Mouse (Mus musculus) embryonic facial prominence, embryonic 11.5 days (tissue): ENCODE measurements at regions not wholly inside any gene's neighbourhood (a gene's known extent, or its start where the extent isn't known, plus 50 kb on each side); places are given as distances from the start of the nearest gene placed in this dataset.

Experiments
- ATAC-seq: fragments of 200-750 bp; cut with Nextera tagmentation; replicated peaks from 2 replicates; pipeline ENCODE4 v1.8.0; 2017; ENCODE audit warnings: low read depth; ENCODE audit not compliant: insufficient number of reproducible peaks, low FRiP score, low TSS enrichment
- DNase-seq: peaks from one replicate; pipeline ENCODE4 v3.0.0-alpha.2; 2015; ENCODE audit warnings: low spot score
- H3K27ac ChIP-seq: fragments of 300-500 bp; sonication (generic); replicated peaks from 2 replicates; pipeline ENCODE4 v1.5.1; 2014; ENCODE audit warnings: mild to moderate bottlenecking, low read depth, low read length, control low read depth
- H3K27me3 ChIP-seq: fragments of 300-500 bp; sonication (generic); 2 replicates; pipeline ENCODE4 v1.6.1; 2014; ENCODE audit warnings: mild to moderate bottlenecking, low read length, moderate library complexity, mixed read lengths; ENCODE audit not compliant: control insufficient read depth, insufficient read depth
- H3K36me3 ChIP-seq: fragments of 300-500 bp; sonication (generic); replicated peaks from 2 replicates; pipeline ENCODE4 v1.6.1; 2014; ENCODE audit warnings: low read depth, mild to moderate bottlenecking, low read length, moderate library complexity, mixed read lengths; ENCODE audit not compliant: control insufficient read depth, insufficient read depth
- H3K4me1 ChIP-seq: fragments of 300-500 bp; sonication (generic); 2 replicates; pipeline ENCODE4 v1.6.1; 2014; ENCODE audit warnings: low read length, mixed read lengths; ENCODE audit not compliant: control insufficient read depth, insufficient read depth
- H3K4me2 ChIP-seq: fragments of 300-500 bp; sonication (generic); 2 replicates; pipeline ENCODE4 v1.6.1; 2014; ENCODE audit warnings: low read depth, mild to moderate bottlenecking, control low read depth, low read length, moderate library complexity
- H3K4me3 ChIP-seq: fragments of 300-500 bp; sonication (generic); 2 replicates; pipeline ENCODE4 v1.5.1; 2014; ENCODE audit warnings: low read depth, low read length, control low read depth
- H3K9ac ChIP-seq: fragments of 300-500 bp; sonication (generic); replicated peaks from 2 replicates; pipeline ENCODE4 v1.6.1; 2014; ENCODE audit warnings: mild to moderate bottlenecking, control low read depth, low read length
- H3K9me3 ChIP-seq: fragments of 300-500 bp; sonication (generic); replicated peaks from 2 replicates; pipeline ENCODE4 v1.6.1; 2016; ENCODE audit warnings: mild to moderate bottlenecking, low read length, inconsistent platforms, mixed read lengths; ENCODE audit not compliant: control insufficient read depth
- WGBS: fragments of 180-500 bp; shearing (Covaris S2); extraction: QIAGEN DNeasy Blood & Tissue Kit; methylation state at CpG from one replicate; pipeline ENCODE4 v1.1.7; 2014; 5-methylcytosine and 5-hydroxymethylcytosine counted together

- Histone ChIP-seq H3K4me1 (no peaks in the 10 kb centered on the region), H3K9me3 (no peaks in the 10 kb centered on the region), H3K4me2 (no peak overlapping the region), H3K27ac (no peak overlapping the region), H3K27me3 (no peaks in the 10 kb centered on the region), H3K9ac (no peak overlapping the region), H3K4me3 (no peak overlapping the region), H3K36me3 (no peaks in the 10 kb centered on the region)
- no peak for ATAC-seq
- no peak for DNase-seq
Measured at GRCm38 (mm10) chr10:38419771-38420170, 401.8 kb downstream of the Rfpl4b start.

- Histone ChIP-seq H3K36me3 (no peaks in the 10 kb centered on the region), H3K4me2 (no peak overlapping the region), H3K27ac (no peak overlapping the region), H3K9ac (no peak overlapping the region), H3K9me3 (no peaks in the 10 kb centered on the region), H3K27me3 (no peaks in the 10 kb centered on the region), H3K4me3 (no peak overlapping the region), H3K4me1 (no peaks in the 10 kb centered on the region)
- DNase-seq (no peak), ATAC-seq (no peak)
- 51% methylated on average over 2 of the region's 2 CpGs for WGBS
Measured at GRCm38 (mm10) chr10:38383161-38383560, 438.4 kb downstream of the Rfpl4b start.

- no peaks in the 10 kb centered on the region for H3K4me1 ChIP-seq
- no peak overlapping the region for H3K4me3 ChIP-seq
- no peak overlapping the region for H3K9ac ChIP-seq
- no peaks in the 10 kb centered on the region for H3K27me3 ChIP-seq
- no peaks in the 10 kb centered on the region for H3K36me3 ChIP-seq
- no peak for DNase-seq
- H3K9me3 ChIP-seq = no peaks in the 10 kb centered on the region
- 94% methylated on average over 7 of the region's 7 CpGs for WGBS
- H3K4me2 ChIP-seq = no peak overlapping the region
- no peak overlapping the region for H3K27ac ChIP-seq
- no peak for ATAC-seq
Measured at GRCm38 (mm10) chr10:38381873-38382296, 439.7 kb downstream of the Rfpl4b start.

- 87% methylated on average over 2 of the region's 2 CpGs for WGBS
- Histone ChIP-seq H3K4me2 (no peak overlapping the region), H3K4me1 (no peaks in the 10 kb centered on the region), H3K9ac (no peak overlapping the region), H3K4me3 (no peak overlapping the region), H3K27me3 (no peaks in the 10 kb centered on the region), H3K27ac (no peak overlapping the region), H3K36me3 (no peaks in the 10 kb centered on the region), H3K9me3 (no peaks in the 10 kb centered on the region)
- DNase-seq = no peak
- no peak for ATAC-seq
Measured at GRCm38 (mm10) chr10:38380388-38380787, 441.2 kb downstream of the Rfpl4b start.

- no peaks in the 10 kb centered on the region for H3K27me3 ChIP-seq
- no peak for DNase-seq
- no peak for ATAC-seq
- H3K4me2 ChIP-seq = no peak overlapping the region
- H3K4me1 ChIP-seq = no peaks in the 10 kb centered on the region
- H3K4me3 ChIP-seq = no peak overlapping the region
- H3K36me3 ChIP-seq = no peaks in the 10 kb centered on the region
- 89% methylated on average over 2 of the region's 2 CpGs for WGBS
- H3K9me3 ChIP-seq = no peaks in the 10 kb centered on the region
- H3K9ac ChIP-seq = no peak overlapping the region
- no peak overlapping the region for H3K27ac ChIP-seq
Measured at GRCm38 (mm10) chr10:38366776-38367175, 454.8 kb downstream of the Rfpl4b start.

- Histone ChIP-seq H3K36me3 (no peaks in the 10 kb centered on the region), H3K27ac (no peak overlapping the region), H3K4me1 (no peaks in the 10 kb centered on the region), H3K27me3 (no peaks in the 10 kb centered on the region), H3K4me3 (no peak overlapping the region), H3K9me3 (no peaks in the 10 kb centered on the region), H3K4me2 (no peak overlapping the region), H3K9ac (no peak overlapping the region)
- DNase-seq (no peak), ATAC-seq (no peak)
- WGBS = 84% methylated on average over 4 of the region's 4 CpGs
Measured at GRCm38 (mm10) chr10:38364876-38365275, 456.7 kb downstream of the Rfpl4b start.

GRCm38 (mm10) chr10:38357539-38358232 is 463.9 kb downstream of the Rfpl4b start:
- ATAC-seq (no peak), DNase-seq (peak; percentile 50)
- H3K9me3 ChIP-seq = no peaks in the 10 kb centered on the region
- no peak overlapping the region for H3K4me2 ChIP-seq
- H3K27me3 ChIP-seq = no peaks in the 10 kb centered on the region
- no peak overlapping the region for H3K4me3 ChIP-seq
- WGBS = 36% methylated on average over 1 of the region's 1 CpGs
- no peak overlapping the region for H3K9ac ChIP-seq
- no peak overlapping the region for H3K27ac ChIP-seq
- no peaks in the 10 kb centered on the region for H3K4me1 ChIP-seq
- no peaks in the 10 kb centered on the region for H3K36me3 ChIP-seq

- 48% methylated on average over 2 of the region's 2 CpGs for WGBS
- no peaks in the 10 kb centered on the region for H3K36me3 ChIP-seq
- DNase-seq = no peak
- no peak overlapping the region for H3K27ac ChIP-seq
- no peaks in the 10 kb centered on the region for H3K27me3 ChIP-seq
- no peak overlapping the region for H3K4me3 ChIP-seq
- no peak overlapping the region for H3K9ac ChIP-seq
- no peak overlapping the region for H3K4me2 ChIP-seq
- no peaks in the 10 kb centered on the region for H3K4me1 ChIP-seq
- no peaks in the 10 kb centered on the region for H3K9me3 ChIP-seq
- ATAC-seq = no peak
Measured at GRCm38 (mm10) chr10:38353973-38354372, 467.6 kb downstream of the Rfpl4b start.
